Mouse (Mus musculus): Measurements from ENCODE around the gene 6430571L13Rik. TPM values are rescaled to one million over a fixed set of nuclear protein-coding genes. Genes with fewer than 3 reads are reported as not detected.

Gene 6430571L13Rik
- polyA plus RNA-seq, 1 experiment from 2014 or later: 0.09 TPM

DNA sequence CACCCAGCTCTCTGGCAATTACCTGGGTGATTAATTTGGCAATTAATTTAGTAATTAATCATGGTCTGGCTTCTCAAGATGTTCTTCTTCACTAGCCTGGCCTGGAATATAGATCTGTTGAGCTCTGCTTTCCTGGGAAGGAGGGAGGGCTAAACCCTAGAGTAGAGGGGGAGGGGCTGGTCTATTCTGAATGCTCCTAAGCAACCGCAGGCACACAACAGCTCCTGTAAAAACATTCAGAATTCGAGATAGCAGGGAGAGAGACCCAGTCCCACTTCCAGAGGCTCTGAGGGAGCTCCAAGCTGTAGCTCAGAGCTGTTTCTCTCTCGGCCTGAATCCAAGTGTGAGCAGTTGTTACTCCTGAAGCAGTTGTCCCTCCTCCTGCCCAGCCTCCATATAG lies 20.6 kb downstream of the 6430571L13Rik start:
- no peak overlapping the region for H3K27ac ChIP-seq
- no peak for DNase-seq
- 24% methylated on average over 3 of the region's 3 CpGs for WGBS (ENCODE audit: insufficient replicate concordance)
- peaks cover 33% of the 10 kb centered on the region for H3K27me3 ChIP-seq
- H3K4me3 ChIP-seq (replicated peaks): no peak overlapping the region
- H3K36me3 ChIP-seq: no peaks in the 10 kb centered on the region
- ATAC-seq (ENCODE audit: low read depth): no peak
- no peaks in the 10 kb centered on the region for H3K9me3 ChIP-seq (replicated peaks)
- H3K4me2 ChIP-seq: no peak overlapping the region
- H3K9ac ChIP-seq: peak overlapping the region; percentile 17; the same call in 1 of the 2 replicates
- H3K4me1 ChIP-seq (replicated peaks): peaks cover 9% of the 10 kb centered on the region

- Histone ChIP-seq H3K4me3 (replicated peaks) (no peak overlapping the region), H3K4me2 (no peak overlapping the region), H3K9ac (no peak overlapping the region), H3K4me1 (replicated peaks) (peaks cover 50% of the 10 kb centered on the region), H3K27ac (no peak overlapping the region), H3K36me3 (no peaks in the 10 kb centered on the region), H3K9me3 (replicated peaks) (no peaks in the 10 kb centered on the region), H3K27me3 (peaks cover 26% of the 10 kb centered on the region)
- WGBS (ENCODE audit: insufficient replicate concordance): 6% methylated on average over 3 of the region's 3 CpGs
- DNase-seq (peak; percentile 57), ATAC-seq (ENCODE audit: low read depth) (no peak)
Measured at GRCm38 (mm10) chr9:107366644-107367043, 26.2 kb downstream of the 6430571L13Rik start.

DNA sequence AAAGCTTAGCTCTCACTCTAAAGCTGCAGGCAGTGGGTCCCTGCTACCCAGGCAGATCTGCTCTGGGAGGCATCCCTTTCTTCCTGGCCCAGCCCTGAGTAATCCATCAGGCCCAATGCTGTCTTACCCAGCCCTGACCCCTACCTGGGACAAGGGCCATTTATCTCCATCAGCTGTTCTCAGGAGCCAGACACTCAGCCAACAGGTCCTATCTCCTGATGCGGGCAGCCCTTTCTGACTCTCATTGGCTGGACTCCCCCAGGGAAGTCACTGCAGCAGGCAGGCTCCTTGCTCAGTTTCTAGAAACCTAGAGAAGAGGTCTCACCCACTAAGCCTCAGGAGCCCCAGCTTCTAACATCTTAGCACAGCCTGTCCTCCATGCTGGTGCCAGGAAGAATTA lies 27.9 kb downstream of the 6430571L13Rik start:
- Histone ChIP-seq H3K9ac (peak overlapping the region; percentile 76), H3K4me1 (replicated peaks) (peaks cover 66% of the 10 kb centered on the region), H3K27me3 (peaks cover 22% of the 10 kb centered on the region), H3K27ac (peak overlapping the region; percentile 98), H3K4me2 (peak overlapping the region; percentile 69), H3K36me3 (no peaks in the 10 kb centered on the region), H3K9me3 (replicated peaks) (no peaks in the 10 kb centered on the region), H3K4me3 (replicated peaks) (no peak overlapping the region)
- peak; percentile 67 for DNase-seq
- whole genome bisulfite sequencing (ENCODE audit: insufficient replicate concordance): 70% methylated on average over 1 of the region's 1 CpGs
- ATAC-seq (ENCODE audit: low read depth): peak; percentile 37

GRCm38 (mm10) chr9:107369270-107370105 lies 29.1 kb downstream of the 6430571L13Rik start:
- peak; percentile 90 for DNase-seq

DNA sequence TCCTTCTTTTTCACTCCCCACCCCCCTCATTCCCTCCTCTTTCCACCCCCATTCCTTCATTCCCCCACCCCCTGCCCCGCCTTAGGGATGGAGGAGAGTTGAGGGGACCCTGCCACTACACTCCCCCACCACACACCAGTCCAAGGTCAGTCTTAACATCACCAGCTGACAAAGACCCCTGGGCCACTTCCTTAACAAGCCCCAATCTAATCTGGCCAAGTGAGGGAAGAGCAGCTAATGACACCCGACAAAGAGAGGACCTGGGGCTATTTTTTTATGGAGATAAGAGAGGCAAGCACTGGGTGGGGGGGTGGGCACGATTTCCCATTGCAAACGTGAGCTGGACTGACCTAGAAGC lies 29.7 kb downstream of the 6430571L13Rik start:
- peak overlapping the region; percentile 76 for H3K9ac ChIP-seq
- DNase-seq (no peak), ATAC-seq (ENCODE audit: low read depth) (peak; percentile 43)
- H3K4me3 ChIP-seq (replicated peaks): peak overlapping the region; percentile 31
- peak overlapping the region; percentile 98 for H3K27ac ChIP-seq
- H3K36me3 ChIP-seq: no peaks in the 10 kb centered on the region
- peaks cover 81% of the 10 kb centered on the region for H3K4me1 ChIP-seq (replicated peaks)
- H3K9me3 ChIP-seq (replicated peaks): no peaks in the 10 kb centered on the region
- H3K4me2 ChIP-seq: peak overlapping the region; percentile 69
- H3K27me3 ChIP-seq: peaks cover 29% of the 10 kb centered on the region
- WGBS (ENCODE audit: insufficient replicate concordance): 6% methylated on average over 4 of the region's 4 CpGs

More at GRCm38 (mm10) chr9:107369270-107370105, 29.1 kb downstream of the 6430571L13Rik start:
- ATAC-seq (ENCODE audit: low read depth): peak; percentile 95
- H3K9ac ChIP-seq: peak overlapping the region; percentile 76
- peaks cover 25% of the 10 kb centered on the region for H3K27me3 ChIP-seq
- peak overlapping the region; percentile 36 for H3K4me3 ChIP-seq (replicated peaks)
- H3K4me1 ChIP-seq (replicated peaks): peaks cover 75% of the 10 kb centered on the region
- WGBS (ENCODE audit: insufficient replicate concordance): 6% methylated on average over 10 of the region's 10 CpGs
- peak overlapping the region; percentile 98 for H3K27ac ChIP-seq
- peak overlapping the region; percentile 69 for H3K4me2 ChIP-seq
- no peaks in the 10 kb centered on the region for H3K9me3 ChIP-seq (replicated peaks)
- H3K36me3 ChIP-seq: no peaks in the 10 kb centered on the region

GRCm38 (mm10) chr9:107372441-107372840 lies 32.0 kb downstream of the 6430571L13Rik start:
- Histone ChIP-seq H3K27ac (peak overlapping the region; percentile 98), H3K27me3 (peaks cover 41% of the 10 kb centered on the region), H3K36me3 (no peaks in the 10 kb centered on the region), H3K4me3 (replicated peaks) (no peak overlapping the region), H3K4me1 (replicated peaks) (peaks cover 83% of the 10 kb centered on the region), H3K9me3 (replicated peaks) (no peaks in the 10 kb centered on the region), H3K9ac (peak overlapping the region; percentile 36; the same call in 1 of the 2 replicates), H3K4me2 (0 out of 2 replicates have a peak overlapping the region, but pooled peaks have one; percentile 10)
- DNase-seq: peak; percentile 52
- WGBS (ENCODE audit: insufficient replicate concordance): 39% methylated on average over 4 of the region's 4 CpGs
- peak; percentile 20; the same call in 1 of the 2 replicates for ATAC-seq (ENCODE audit: low read depth)

DNA sequence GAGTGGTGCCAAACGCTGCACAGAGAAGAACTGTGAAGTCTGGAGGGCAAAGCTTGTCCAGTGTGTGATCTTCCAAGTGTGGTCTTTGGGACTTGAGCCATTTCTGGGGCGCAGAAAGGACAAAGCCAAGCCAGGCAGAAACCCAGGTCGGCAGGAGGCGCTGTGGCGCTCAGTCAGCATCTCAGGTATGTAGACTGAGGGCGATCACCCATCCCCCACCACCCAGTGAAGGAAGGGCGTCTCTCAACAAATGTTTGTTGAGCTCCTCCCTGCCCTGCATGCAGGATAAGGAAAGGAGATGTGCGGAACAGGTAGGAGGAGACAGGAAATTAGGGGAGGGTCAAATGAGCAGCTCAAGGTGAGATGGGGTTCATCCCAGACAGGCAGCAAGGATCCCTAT lies 34.2 kb downstream of the 6430571L13Rik start:
- no peaks in the 10 kb centered on the region for H3K9me3 ChIP-seq (replicated peaks)
- no peak overlapping the region for H3K9ac ChIP-seq
- DNase-seq: peak; percentile 75
- H3K36me3 ChIP-seq: no peaks in the 10 kb centered on the region
- ATAC-seq (ENCODE audit: low read depth): peak; percentile 11; the same call in 1 of the 2 replicates
- peaks cover 67% of the 10 kb centered on the region for H3K4me1 ChIP-seq (replicated peaks)
- 6% methylated on average over 8 of the region's 8 CpGs for WGBS (ENCODE audit: insufficient replicate concordance)
- H3K4me3 ChIP-seq (replicated peaks): no peak overlapping the region
- no peak overlapping the region for H3K27ac ChIP-seq
- peak overlapping the region; percentile 41 for H3K4me2 ChIP-seq
- peaks cover 63% of the 10 kb centered on the region for H3K27me3 ChIP-seq

- peak; percentile 72 for DNase-seq
- Histone ChIP-seq H3K27ac (no peak overlapping the region), H3K9me3 (replicated peaks) (no peaks in the 10 kb centered on the region), H3K4me1 (replicated peaks) (peaks cover 59% of the 10 kb centered on the region), H3K27me3 (peaks cover 71% of the 10 kb centered on the region), H3K9ac (no peak overlapping the region), H3K4me3 (replicated peaks) (no peak overlapping the region), H3K4me2 (peak overlapping the region; percentile 36; the same call in 1 of the 2 replicates), H3K36me3 (no peaks in the 10 kb centered on the region)
- 19% methylated on average over 5 of the region's 5 CpGs for WGBS (ENCODE audit: insufficient replicate concordance)
- ATAC-seq (ENCODE audit: low read depth): peak; percentile 42
Measured at GRCm38 (mm10) chr9:107375451-107375850, 35.0 kb downstream of the 6430571L13Rik start.

GRCm38 (mm10) chr9:107377961-107378512 lies 37.6 kb downstream of the 6430571L13Rik start:
- Histone ChIP-seq H3K4me3 (replicated peaks) (peak overlapping the region; percentile 30), H3K4me1 (replicated peaks) (peaks cover 33% of the 10 kb centered on the region), H3K9me3 (replicated peaks) (no peaks in the 10 kb centered on the region), H3K9ac (no peak overlapping the region), H3K36me3 (no peaks in the 10 kb centered on the region), H3K27me3 (peaks cover 97% of the 10 kb centered on the region), H3K27ac (no peak overlapping the region), H3K4me2 (peak overlapping the region; percentile 42)
- 3% methylated on average over 35 of the region's 35 CpGs for WGBS (ENCODE audit: insufficient replicate concordance)
- ATAC-seq (ENCODE audit: low read depth) (no peak), DNase-seq (no peak)

DNA sequence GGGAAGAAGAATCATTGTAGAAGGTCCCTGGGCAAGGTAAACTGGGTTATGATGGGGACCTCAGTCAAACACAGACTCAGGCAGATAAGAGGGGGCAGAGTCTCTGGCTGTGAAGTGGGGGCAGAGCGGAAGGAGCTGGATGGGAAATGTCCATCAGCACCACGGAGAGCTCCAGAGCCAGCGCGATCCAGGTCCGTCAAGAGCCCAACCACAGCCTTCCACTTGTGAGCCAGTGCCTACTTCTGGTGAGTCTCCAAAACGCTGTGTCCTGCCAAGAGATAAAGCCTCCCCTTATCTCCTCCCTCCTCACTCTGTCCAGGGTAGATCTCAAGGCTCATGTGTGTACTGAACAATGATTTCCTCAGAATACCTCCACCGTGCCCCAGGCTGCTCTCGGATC lies 41.3 kb downstream of the 6430571L13Rik start:
- 8% methylated on average over 8 of the region's 8 CpGs for WGBS (ENCODE audit: insufficient replicate concordance)
- no peak for DNase-seq

GRCm38 (mm10) chr9:107384396-107384795 lies 44.0 kb downstream of the 6430571L13Rik start:
- ATAC-seq (ENCODE audit: low read depth) (no peak), DNase-seq (no peak)
- Histone ChIP-seq H3K9ac (no peak overlapping the region), H3K27ac (no peak overlapping the region), H3K27me3 (peaks cover 93% of the 10 kb centered on the region), H3K4me3 (replicated peaks) (no peak overlapping the region), H3K36me3 (no peaks in the 10 kb centered on the region), H3K9me3 (replicated peaks) (no peaks in the 10 kb centered on the region), H3K4me1 (replicated peaks) (no peaks in the 10 kb centered on the region), H3K4me2 (no peak overlapping the region)
- 33% methylated on average over 3 of the region's 3 CpGs for WGBS (ENCODE audit: insufficient replicate concordance)

More for the DNA sequence above, 41.3 kb downstream of the 6430571L13Rik start:
- Histone ChIP-seq H3K36me3 (no peaks in the 10 kb centered on the region), H3K4me2 (no peak overlapping the region), H3K9me3 (replicated peaks) (no peaks in the 10 kb centered on the region), H3K9ac (no peak overlapping the region), H3K27ac (no peak overlapping the region), H3K27me3 (peaks cover 98% of the 10 kb centered on the region), H3K4me3 (replicated peaks) (no peak overlapping the region), H3K4me1 (replicated peaks) (peaks cover 6% of the 10 kb centered on the region; the same call in 1 of the 2 replicates)
- ATAC-seq (ENCODE audit: low read depth): no peak

Measured in liver, embryonic 13.5 days (tissue).